Mouse (Mus musculus) adrenal gland, adult 8-10 months (tissue): ENCODE data around the gene Copg2. TPM values are rescaled to one million over a fixed set of nuclear protein-coding genes. Genes with fewer than 3 reads are reported as not detected.

Experiments
- microRNA-seq, 2 experiments: library from miRNA; unstranded; fragments of <30 nt; microRNA quantifications; one replicate each; pipeline ENCODE4 v1.2.0; 2022
- total RNA-seq, 4 experiments: library from RNA; stranded (reverse); gene quantifications; 2 replicates each; pipeline ENCODE4 v1.2.4; 2022

Copg2 gene
- total RNA-seq, 4 experiments from 2014 or later: 80.0 to 99.4 (median 91.7) TPM

Small RNA genes lying within 50 kb of the gene (microRNA-seq; reads per million reads assigned to microRNA genes)
- 2,045 to 3,112 reads per million in 2 experiments for gene Mir335

Other genes starting within 250 kb of the Copg2 start
- gene Cep41, start 203.0 kb downstream of the Copg2 start, total RNA-seq: 10 to 100 TPM in 1 of 4 experiments, 1 to 10 TPM in 3; 7.9 to 11.6 (median 8.6) TPM
- 10 to 100 TPM; 39.2 to 81.6 (median 52.6) TPM for gene Mest, start 173.2 kb downstream of the Copg2 start, total RNA-seq
- not detected for gene Tsga13, start 18.8 kb upstream of the Copg2 start, total RNA-seq
- gene Klf14, start 62.3 kb upstream of the Copg2 start, total RNA-seq: under 1 TPM in 1 of 4 experiments, not detected in 3; 0.35 TPM